Mouse (Mus musculus) G1E (cell line): ENCODE measurements around the gene Rrp9. TPM values are rescaled to one million over a fixed set of nuclear protein-coding genes. Genes with fewer than 3 reads are reported as not detected.

ENCODE experiments used
- ATAC-seq: 2 replicates; pipeline ENCODE4 v1.8.0; 2016; ENCODE audit warnings: mild to moderate bottlenecking; ENCODE audit not compliant: insufficient number of reproducible peaks, poor library complexity, low FRiP score, severe bottlenecking; ENCODE audit errors: extremely low read depth
- DNase-seq: peaks from one replicate; pipeline ENCODE4 v3.0.0; 2012; ENCODE audit warnings: low spot score
- H3K27me3 ChIP-seq: 2 replicates; pipeline ENCODE4 v1.6.1; 2012; ENCODE audit warnings: mild to moderate bottlenecking, low read length, inconsistent platforms; ENCODE audit not compliant: insufficient read depth
- H3K36me3 ChIP-seq: replicated peaks from 2 replicates; pipeline ENCODE3; 2012; ENCODE audit warnings: mild to moderate bottlenecking, inconsistent platforms
- H3K4me1 ChIP-seq: 2 replicates; pipeline ENCODE4 v1.6.1; 2012; ENCODE audit warnings: low read depth, low read length, inconsistent platforms, mixed read lengths; ENCODE audit not compliant: insufficient read depth
- H3K4me3 ChIP-seq: 2 replicates; pipeline ENCODE4 v1.5.1; 2012; ENCODE audit warnings: low read depth, mild to moderate bottlenecking, inconsistent platforms, low read length, moderate library complexity, mixed read lengths
- H3K9me3 ChIP-seq: replicated peaks from 2 replicates; pipeline ENCODE4 v1.6.1; 2012; ENCODE audit warnings: inconsistent platforms
- CTCF ChIP-seq: IDR thresholded peaks from 2 replicates; pipeline ENCODE4 v1.5.1; 2012; ENCODE audit warnings: low read depth, low read length, inconsistent platforms, mixed read lengths
- GATA1 ChIP-seq: IDR thresholded peaks from 2 replicates; pipeline ENCODE4 v1.6.1; 2012; ENCODE audit warnings: borderline replicate concordance, low read length, inconsistent platforms, mixed read lengths
- GATA2 ChIP-seq: IDR thresholded peaks from 2 replicates; pipeline ENCODE4 v1.6.1; 2012; ENCODE audit warnings: low read depth, low read length, inconsistent platforms, borderline replicate concordance
- POLR2AphosphoS5 ChIP-seq: IDR thresholded peaks from 2 replicates; pipeline ENCODE4 v1.6.1; 2012; ENCODE audit warnings: low read depth, low read length, inconsistent platforms; ENCODE audit not compliant: insufficient replicate concordance
- TAL1 ChIP-seq: conservative IDR thresholded peaks from 2 replicates; pipeline ENCODE4 v1.6.1; 2012; ENCODE audit warnings: low read depth, low read length, inconsistent platforms, mixed read lengths
- polyA plus RNA-seq: library from polyadenylated mRNA; stranded (reverse); fragments of >175 nt; gene quantifications from 2 replicates; pipeline ENCODE4 v1.2.3, GENCODE M21; 2012
- total RNA-seq, 2 experiments: library from RNA; stranded (forward) in 1 of 2; stranded (reverse) in 1 of 2; fragments of 200-1000 nt in 1 of 2; fragments of >200 nt in 1 of 2; fragmentation: Nextera tagmentation in 1 of 2; gene quantifications; 2 replicates each; pipeline ENCODE4 v1.2.3; 2014 to 2017

Gene Rrp9
- total and polyA plus RNA-seq, 3 experiments = 25.7 to 357 (median 32.6) TPM

DNA sequence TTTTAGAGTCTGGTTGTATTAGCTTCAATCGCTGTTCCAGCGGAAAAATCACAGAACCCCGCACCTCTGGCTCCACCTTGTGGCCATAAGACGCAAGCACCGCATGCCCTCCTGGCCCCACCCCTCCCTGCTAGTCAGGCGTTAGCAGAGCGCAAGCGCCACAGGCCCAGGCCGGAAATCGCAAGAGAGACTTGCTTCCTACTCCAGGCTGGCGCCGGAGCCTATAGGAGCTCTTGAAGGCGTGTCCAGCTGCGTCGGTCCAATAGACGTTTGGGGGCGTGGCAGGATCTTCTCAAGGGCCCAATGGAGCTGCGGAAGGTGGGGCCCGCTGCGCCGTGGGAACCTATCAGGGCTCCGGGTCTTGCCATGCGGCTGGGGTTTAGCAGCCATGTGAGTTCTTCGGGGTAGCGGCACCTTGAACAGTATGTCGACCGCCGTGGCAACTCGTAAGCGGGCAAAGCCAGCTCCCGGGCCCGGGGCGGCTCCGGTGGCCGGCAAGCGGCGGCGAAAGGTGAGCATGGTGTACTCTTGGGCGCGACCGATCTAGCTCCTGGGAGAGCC is 1.2 kb downstream of the Rrp9 start, which contains the start of gene Parp3:
Parp3 (minus strand) TSS at position 26 of the 561 bp plus-strand sequence.
- Histone ChIP-seq H3K27me3 (peaks cover 16% of the 10 kb centered on the region), H3K4me1 (peaks cover 66% of the 10 kb centered on the region), H3K36me3 (peaks cover 35% of the 10 kb centered on the region), H3K4me3 (peak within 1 kb of the TSS; percentile 82), H3K9me3 (no peaks in the 10 kb centered on the region)
- DNase-seq (peak; percentile 98), ATAC-seq (peak; percentile 97)
- TF ChIP-seq POLR2AphosphoS5 = no peak
- no peak for TF ChIP-seq TAL1
- no peak for TF ChIP-seq GATA2
- peak; percentile 85 for TF ChIP-seq CTCF
- no peak for TF ChIP-seq GATA1

DNA sequence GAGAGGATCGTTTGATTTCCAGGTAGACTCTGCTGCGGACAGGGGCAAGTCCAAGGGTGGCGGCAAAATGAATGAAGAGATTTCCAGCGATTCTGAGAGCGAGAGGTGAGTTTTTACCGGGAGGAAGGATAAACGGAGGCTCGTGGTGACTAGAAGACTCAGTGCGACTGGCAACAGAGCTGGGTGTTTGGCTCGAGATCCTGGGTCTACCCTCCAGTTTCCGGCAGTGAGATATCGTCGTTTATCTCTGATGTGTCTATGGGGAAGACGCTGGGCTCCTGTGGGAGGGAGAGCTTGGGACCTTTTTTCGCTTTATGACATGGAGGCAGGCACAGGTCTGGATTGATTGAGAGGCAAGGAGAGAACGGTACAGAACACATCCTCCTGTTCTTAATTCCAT is 1.9 kb downstream of the Rrp9 start:
- H3K27me3 ChIP-seq = peaks cover 13% of the 10 kb centered on the region
- H3K36me3 ChIP-seq = peaks cover 40% of the 10 kb centered on the region
- TF ChIP-seq TAL1 (no peak), GATA2 (no peak), GATA1 (no peak), POLR2AphosphoS5 (no peak)
- H3K4me1 ChIP-seq = peaks cover 65% of the 10 kb centered on the region
- H3K4me3 ChIP-seq = peak overlapping the region; percentile 82
- peak; percentile 33 for DNase-seq
- no peak for ATAC-seq
- H3K9me3 ChIP-seq = no peaks in the 10 kb centered on the region

DNA sequence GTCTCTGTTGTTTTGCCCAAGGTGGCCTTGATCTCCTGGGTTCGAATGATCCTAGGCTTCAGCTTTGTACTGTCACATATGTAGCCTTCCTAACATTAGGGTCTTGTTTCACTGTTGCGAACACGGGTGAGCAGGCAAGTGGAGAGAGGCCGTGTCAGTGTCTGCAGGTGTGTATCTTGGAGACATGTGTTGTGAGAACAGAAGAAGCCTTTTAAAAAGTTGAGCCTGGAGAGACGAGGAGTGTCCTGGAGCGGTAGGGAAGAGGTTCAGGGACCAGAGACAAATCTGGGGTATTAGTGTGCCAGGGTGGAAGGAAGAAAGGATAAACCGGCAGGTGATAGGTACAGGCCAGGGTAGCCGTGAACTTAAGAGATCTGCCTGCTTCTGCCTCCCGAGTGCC is 2.3 kb downstream of the Rrp9 start:
- TF ChIP-seq GATA1 (no peak), TAL1 (no peak), CTCF (no peak), GATA2 (no peak), POLR2AphosphoS5 (no peak)
- Histone ChIP-seq H3K9me3 (no peaks in the 10 kb centered on the region), H3K27me3 (peaks cover 10% of the 10 kb centered on the region), H3K4me1 (peaks cover 67% of the 10 kb centered on the region), H3K4me3 (peak overlapping the region; percentile 82), H3K36me3 (peaks cover 44% of the 10 kb centered on the region)
- ATAC-seq = no peak
- no peak for DNase-seq

DNA sequence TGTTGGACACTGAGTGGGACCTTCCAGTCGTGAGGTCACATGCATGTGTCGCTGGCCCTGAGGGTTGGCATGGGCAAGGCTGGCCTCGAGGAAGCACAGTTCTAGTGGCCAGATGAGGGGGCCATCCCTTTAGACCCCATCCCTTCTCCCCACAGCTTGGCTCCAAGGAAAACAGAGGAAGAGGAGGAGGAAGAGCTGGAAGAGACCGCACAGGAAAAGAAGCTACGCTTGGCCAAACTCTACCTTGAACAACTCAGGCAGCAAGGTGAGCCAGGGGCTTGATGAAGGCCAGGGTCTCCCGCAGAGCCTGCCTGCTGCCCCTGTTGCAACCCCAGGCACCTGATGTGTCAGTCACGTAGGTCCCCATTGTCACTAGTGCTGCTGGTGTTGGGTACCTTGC is 4.8 kb downstream of the Rrp9 start:
- Histone ChIP-seq H3K9me3 (no peaks in the 10 kb centered on the region), H3K36me3 (peaks cover 69% of the 10 kb centered on the region), H3K4me1 (peaks cover 55% of the 10 kb centered on the region), H3K27me3 (no peaks in the 10 kb centered on the region), H3K4me3 (no peak overlapping the region)
- DNase-seq = no peak
- TF ChIP-seq CTCF (no peak), GATA2 (no peak), TAL1 (no peak), GATA1 (no peak)
- no peak for ATAC-seq

DNA sequence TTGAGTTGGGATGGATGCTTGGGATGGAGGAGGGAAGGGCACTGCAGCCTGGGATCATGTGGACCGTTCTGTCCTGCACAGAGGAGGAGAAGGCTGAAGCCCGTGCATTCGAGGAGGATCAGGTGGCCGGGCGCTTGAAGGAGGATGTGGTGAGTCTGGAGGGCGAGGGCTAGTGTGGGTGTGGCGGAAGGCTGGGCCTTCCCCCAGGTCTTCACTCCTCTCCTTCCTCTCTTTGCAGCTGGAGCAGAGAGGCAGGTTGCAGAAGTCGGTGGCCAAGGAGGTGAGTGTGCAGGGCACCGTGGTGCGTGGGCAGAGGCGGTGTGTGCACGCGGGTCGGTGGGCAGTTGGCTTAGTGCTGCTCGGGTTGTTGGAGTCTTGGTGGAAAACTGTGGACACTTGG is 5.3 kb downstream of the Rrp9 start:
- no peak for ATAC-seq
- peaks cover 74% of the 10 kb centered on the region for H3K36me3 ChIP-seq
- no peak for DNase-seq

DNA sequence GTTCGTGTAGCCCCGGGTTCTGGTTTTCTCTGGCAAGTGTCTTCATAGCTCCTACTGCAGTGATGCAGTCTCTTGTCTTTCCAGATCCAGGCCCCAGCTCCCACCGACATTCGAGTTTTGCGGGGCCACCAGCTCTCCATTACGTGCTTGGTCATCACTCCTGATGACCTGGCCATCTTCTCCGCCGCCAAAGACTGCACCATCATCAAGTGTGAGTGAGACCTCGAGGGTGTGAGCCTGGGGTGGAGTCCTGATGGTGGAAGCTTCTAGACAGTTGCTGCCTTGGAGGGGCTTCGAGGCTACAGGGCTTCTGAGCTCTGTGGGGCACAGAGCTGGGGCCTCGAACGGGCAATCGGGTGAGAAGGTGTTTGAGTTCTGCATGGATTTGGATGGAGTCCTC is 5.9 kb downstream of the Rrp9 start:
- TF ChIP-seq GATA1 (no peak), GATA2 (no peak), CTCF (no peak), TAL1 (no peak)
- DNase-seq = no peak
- H3K4me3 ChIP-seq = no peak overlapping the region

More for the DNA sequence above, 5.3 kb downstream of the Rrp9 start:
- Histone ChIP-seq H3K4me3 (no peak overlapping the region), H3K4me1 (peaks cover 49% of the 10 kb centered on the region), H3K27me3 (no peaks in the 10 kb centered on the region), H3K9me3 (no peaks in the 10 kb centered on the region)
- TF ChIP-seq CTCF = no peak
- no peak for TF ChIP-seq POLR2AphosphoS5
- TF ChIP-seq GATA2 = no peak
- no peak for TF ChIP-seq TAL1

More for the DNA sequence above, 5.9 kb downstream of the Rrp9 start:
- H3K27me3 ChIP-seq = no peaks in the 10 kb centered on the region
- peaks cover 43% of the 10 kb centered on the region for H3K4me1 ChIP-seq
- peaks cover 75% of the 10 kb centered on the region for H3K36me3 ChIP-seq
- no peak for ATAC-seq
- H3K9me3 ChIP-seq = no peaks in the 10 kb centered on the region
